Mouse (Mus musculus): ENCODE results near the gene Recql. TPM values are rescaled to one million over a fixed set of nuclear protein-coding genes. Genes with fewer than 3 reads are reported as not detected.
A peak's percentile ranks its signal among the peaks of the same experiment; 100 is the strongest.

Recql gene
- polyA plus RNA-seq, 1 experiment from 2014 or later, result 25.5 TPM

DNA sequence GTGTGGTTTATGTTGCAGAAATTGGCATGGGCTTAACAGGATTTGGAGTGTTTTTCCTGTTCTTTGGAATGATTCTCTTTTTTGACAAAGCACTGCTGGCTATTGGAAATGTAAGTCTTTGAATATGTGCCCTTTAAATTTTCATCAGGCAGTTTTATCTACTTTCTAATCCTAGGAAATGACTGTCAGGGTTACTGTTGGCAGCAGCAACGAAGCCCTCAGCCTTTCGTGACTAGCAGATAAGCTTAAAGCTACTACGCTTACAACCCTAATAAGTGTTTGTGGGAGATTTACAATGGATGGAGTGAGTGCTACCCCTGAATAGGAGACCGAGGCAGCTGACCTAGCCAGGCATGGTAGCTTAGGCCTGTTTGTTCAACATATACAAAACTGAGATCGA is 5.4 kb upstream of the Recql start:
- no peak for ATAC-seq (ENCODE audit: low read depth)
- Histone ChIP-seq H3K9me3 (ENCODE audit: control insufficient read depth, low read length) (no peaks in the 10 kb centered on the region), H3K36me3 (ENCODE audit: control insufficient read depth, insufficient read depth, low read length) (peaks cover 20% of the 10 kb centered on the region), H3K4me2 (ENCODE audit: low read depth, low read length) (no peak overlapping the region), H3K4me1 (replicated peaks; ENCODE audit: control insufficient read depth, insufficient read depth, low read length) (peaks cover 9% of the 10 kb centered on the region), H3K9ac (ENCODE audit: low read length) (no peak overlapping the region), H3K4me3 (ENCODE audit: low read length) (no peak overlapping the region), H3K27ac (ENCODE audit: low read length) (no peak overlapping the region), H3K27me3 (ENCODE audit: control insufficient read depth, insufficient read depth, low read depth, low read length) (no peaks in the 10 kb centered on the region)
- 77% methylated on average over 5 of the region's 5 CpGs for WGBS

DNA sequence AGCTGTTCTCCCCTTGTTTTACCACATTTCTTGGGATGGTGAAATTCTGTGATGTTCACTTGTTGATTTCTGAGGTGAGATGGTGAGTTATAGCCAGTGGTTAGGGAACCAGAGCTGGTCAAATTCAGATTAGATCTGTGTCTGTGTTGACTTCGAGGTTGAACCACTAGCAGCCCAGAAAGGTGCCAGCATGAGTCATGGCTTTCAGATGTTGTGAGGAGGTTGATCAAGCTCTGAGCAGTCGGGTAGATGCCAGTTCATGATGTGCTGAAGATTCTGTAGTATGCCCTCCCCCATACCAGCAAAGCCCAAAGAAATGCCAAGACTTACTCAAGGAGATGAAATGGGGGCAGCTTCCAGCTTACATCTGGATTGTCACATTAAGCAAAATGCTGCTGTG is 2.2 kb upstream of the Recql start:
- Histone ChIP-seq H3K4me2 (ENCODE audit: low read depth, low read length) (peak overlapping the region; percentile 11; the same call in 1 of the 2 replicates), H3K27me3 (ENCODE audit: control insufficient read depth, insufficient read depth, low read depth, low read length) (no peaks in the 10 kb centered on the region), H3K27ac (ENCODE audit: low read length) (no peak overlapping the region), H3K9me3 (ENCODE audit: control insufficient read depth, low read length) (no peaks in the 10 kb centered on the region), H3K4me3 (ENCODE audit: low read length) (no peak overlapping the region), H3K36me3 (ENCODE audit: control insufficient read depth, insufficient read depth, low read length) (peaks cover 3% of the 10 kb centered on the region; the same call in 1 of the 2 replicates), H3K9ac (ENCODE audit: low read length) (no peak overlapping the region), H3K4me1 (replicated peaks; ENCODE audit: control insufficient read depth, insufficient read depth, low read length) (peaks cover 13% of the 10 kb centered on the region)
- ATAC-seq (ENCODE audit: low read depth), result no peak
- WGBS, result 85% methylated on average over 2 of the region's 2 CpGs

DNA sequence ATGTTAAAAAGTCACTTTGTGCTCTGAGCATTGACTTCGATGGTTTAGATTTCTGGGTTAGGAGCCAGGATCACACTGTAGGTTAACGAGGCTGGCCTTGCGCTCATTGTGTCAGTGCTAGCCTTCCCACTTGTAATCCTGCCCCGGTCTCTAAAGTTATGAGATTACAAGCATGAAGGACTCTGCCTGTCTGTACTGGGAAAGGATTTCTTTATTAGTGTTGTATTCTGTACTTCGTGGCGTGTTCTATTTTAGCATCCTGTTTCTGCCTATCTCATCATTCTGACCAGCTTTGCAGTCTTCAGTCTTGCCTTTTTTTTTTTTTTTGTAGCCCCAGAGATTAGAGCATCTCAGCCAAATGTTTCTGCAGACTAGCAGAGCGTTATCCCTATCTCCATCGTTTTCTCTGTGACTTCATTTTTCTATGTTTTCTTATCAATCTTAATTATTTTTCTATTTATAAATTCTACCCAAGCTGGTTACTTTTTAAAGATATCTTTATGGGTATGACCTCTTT is 926 bp upstream of the Recql start:
- Histone ChIP-seq H3K9ac (ENCODE audit: low read length) (peak overlapping the region; percentile 91), H3K9me3 (ENCODE audit: control insufficient read depth, low read length) (no peaks in the 10 kb centered on the region), H3K27ac (ENCODE audit: low read length) (no peak overlapping the region), H3K4me1 (replicated peaks; ENCODE audit: control insufficient read depth, insufficient read depth, low read length) (peaks cover 13% of the 10 kb centered on the region), H3K4me2 (ENCODE audit: low read depth, low read length) (peak overlapping the region; percentile 71), H3K36me3 (ENCODE audit: control insufficient read depth, insufficient read depth, low read length) (no peaks in the 10 kb centered on the region), H3K27me3 (ENCODE audit: control insufficient read depth, insufficient read depth, low read depth, low read length) (no peaks in the 10 kb centered on the region), H3K4me3 (ENCODE audit: low read length) (peak overlapping the region; percentile 86)
- no peak for ATAC-seq (ENCODE audit: low read depth)
- whole genome bisulfite sequencing, result 13% methylated on average over 8 of the region's 8 CpGs

DNA sequence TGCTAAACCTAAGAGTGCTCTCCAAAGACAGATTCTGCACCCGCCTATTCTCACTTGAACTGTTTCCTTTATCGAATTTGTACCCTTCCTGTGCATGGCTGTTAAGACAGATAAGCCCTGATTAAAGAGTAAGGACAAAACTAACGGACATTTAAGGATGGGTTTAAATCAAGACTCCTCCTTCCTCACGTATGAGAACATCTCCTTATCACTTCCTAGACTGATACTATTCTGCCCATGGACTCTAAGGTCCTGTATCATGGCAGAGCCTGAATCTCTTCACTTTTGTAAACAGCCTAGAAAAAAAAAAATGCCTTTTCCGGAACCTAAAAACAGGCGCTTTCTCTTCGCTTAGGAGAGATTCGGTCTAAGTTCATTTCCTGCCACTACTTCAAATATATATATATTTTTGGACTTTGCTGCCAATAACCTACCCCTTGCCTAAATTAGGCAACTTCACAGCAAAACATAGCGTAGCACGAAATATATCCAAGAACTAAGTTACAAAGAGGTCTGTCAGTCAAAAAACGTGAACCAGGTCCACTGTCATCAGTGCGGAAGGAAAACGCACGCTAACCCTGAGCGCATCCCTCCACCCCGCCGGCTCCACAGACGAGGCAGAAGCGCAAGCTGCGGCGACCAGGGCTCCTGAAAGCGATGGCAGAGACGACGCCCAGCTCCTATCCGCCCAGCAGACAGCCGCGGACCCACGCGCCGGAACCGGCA is 439 bp downstream of the Recql start:
- no peaks in the 10 kb centered on the region for H3K9me3 ChIP-seq (ENCODE audit: control insufficient read depth, low read length)
- no peaks in the 10 kb centered on the region for H3K27me3 ChIP-seq (ENCODE audit: control insufficient read depth, insufficient read depth, low read depth, low read length)
- no peak for ATAC-seq (ENCODE audit: low read depth)
- peaks cover 13% of the 10 kb centered on the region for H3K4me1 ChIP-seq (replicated peaks; ENCODE audit: control insufficient read depth, insufficient read depth, low read length)
- H3K36me3 ChIP-seq (ENCODE audit: control insufficient read depth, insufficient read depth, low read length), result no peaks in the 10 kb centered on the region
- H3K27ac ChIP-seq (ENCODE audit: low read length), result no peak overlapping the region
- H3K4me2 ChIP-seq (ENCODE audit: low read depth, low read length), result peak overlapping the region; percentile 85
- WGBS, result 3% methylated on average over 31 of the region's 31 CpGs
- H3K9ac ChIP-seq (ENCODE audit: low read length), result peak overlapping the region; percentile 69
- peak overlapping the region; percentile 86 for H3K4me3 ChIP-seq (ENCODE audit: low read length)

DNA sequence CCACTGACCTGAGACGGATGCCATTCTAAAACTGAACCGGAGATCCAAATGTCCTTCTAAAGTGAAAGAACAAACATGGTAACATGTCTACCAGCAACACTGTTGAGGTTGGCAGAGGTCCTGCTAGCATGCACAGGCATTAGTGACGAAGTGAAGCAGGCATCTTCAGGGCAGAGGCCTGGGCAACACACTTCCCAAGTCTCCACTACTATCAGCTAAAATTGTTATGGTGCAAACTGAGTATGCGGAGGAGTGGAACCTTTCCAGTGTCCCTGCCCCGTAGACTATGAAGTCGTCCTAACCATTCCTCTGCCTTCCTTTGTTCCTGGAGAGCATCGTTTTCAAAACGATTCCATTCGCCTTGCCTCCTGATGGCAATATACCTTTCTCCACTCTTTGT is 2.4 kb downstream of the Recql start:
- ATAC-seq (ENCODE audit: low read depth), result no peak
- Histone ChIP-seq H3K36me3 (ENCODE audit: control insufficient read depth, insufficient read depth, low read length) (no peaks in the 10 kb centered on the region), H3K9ac (ENCODE audit: low read length) (no peak overlapping the region), H3K4me3 (ENCODE audit: low read length) (no peak overlapping the region), H3K9me3 (ENCODE audit: control insufficient read depth, low read length) (no peaks in the 10 kb centered on the region), H3K4me2 (ENCODE audit: low read depth, low read length) (no peak overlapping the region), H3K27ac (ENCODE audit: low read length) (no peak overlapping the region), H3K27me3 (ENCODE audit: control insufficient read depth, insufficient read depth, low read depth, low read length) (no peaks in the 10 kb centered on the region), H3K4me1 (replicated peaks; ENCODE audit: control insufficient read depth, insufficient read depth, low read length) (peaks cover 13% of the 10 kb centered on the region)
- 86% methylated on average over 9 of the region's 9 CpGs for WGBS

DNA sequence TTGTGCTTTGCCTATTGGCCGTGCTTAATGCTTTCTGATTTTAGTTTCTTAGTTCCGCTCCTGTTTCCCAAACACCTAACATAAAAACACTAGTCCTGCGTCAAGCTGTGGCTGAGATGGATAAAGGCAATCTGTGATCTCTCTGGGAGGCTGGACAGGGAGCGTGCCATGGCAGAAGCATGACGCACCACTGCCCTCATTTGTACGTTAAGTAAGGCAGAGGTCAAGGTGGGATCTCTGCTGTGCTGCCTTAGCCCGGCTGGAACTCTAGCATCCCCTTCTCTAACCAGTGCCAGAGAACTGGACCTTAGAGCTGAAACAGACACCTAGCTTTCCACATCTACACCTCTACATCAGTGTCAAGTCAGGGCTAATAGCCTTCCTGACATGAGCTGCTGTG is 5.3 kb downstream of the Recql start:
- no peak for ATAC-seq (ENCODE audit: low read depth)
- peaks cover 3% of the 10 kb centered on the region; the same call in 1 of the 2 replicates for H3K36me3 ChIP-seq (ENCODE audit: control insufficient read depth, insufficient read depth, low read length)
- no peak overlapping the region for H3K27ac ChIP-seq (ENCODE audit: low read length)
- no peak overlapping the region for H3K9ac ChIP-seq (ENCODE audit: low read length)
- H3K4me2 ChIP-seq (ENCODE audit: low read depth, low read length), result no peak overlapping the region
- 85% methylated on average over 7 of the region's 7 CpGs for WGBS
- peaks cover 4% of the 10 kb centered on the region for H3K4me1 ChIP-seq (replicated peaks; ENCODE audit: control insufficient read depth, insufficient read depth, low read length)
- H3K9me3 ChIP-seq (ENCODE audit: control insufficient read depth, low read length), result no peaks in the 10 kb centered on the region
- H3K27me3 ChIP-seq (ENCODE audit: control insufficient read depth, insufficient read depth, low read depth, low read length), result no peaks in the 10 kb centered on the region
- no peak overlapping the region for H3K4me3 ChIP-seq (ENCODE audit: low read length)

DNA sequence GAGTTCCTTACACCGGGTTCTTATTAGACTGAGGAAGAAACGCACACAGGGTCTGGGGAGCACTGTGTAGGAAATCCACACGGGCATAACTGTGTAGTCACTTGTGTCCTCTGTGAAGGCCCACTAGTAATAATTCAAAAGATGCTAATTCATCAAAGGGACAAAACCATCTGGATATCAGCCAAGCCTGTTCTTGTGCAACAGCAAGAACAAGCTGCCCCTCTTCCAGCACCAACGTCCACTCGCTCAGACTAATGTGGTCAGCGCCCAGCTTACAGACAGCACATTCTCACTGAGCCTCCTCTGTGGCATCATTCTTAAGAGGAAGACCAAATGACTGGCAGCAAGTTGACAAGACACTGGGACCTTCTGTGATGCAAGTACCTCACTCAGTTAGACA is 6.9 kb downstream of the Recql start:
- H3K4me1 ChIP-seq (replicated peaks; ENCODE audit: control insufficient read depth, insufficient read depth, low read length), result no peaks in the 10 kb centered on the region
- no peak for ATAC-seq (ENCODE audit: low read depth)
- 69% methylated on average over 6 of the region's 6 CpGs for WGBS
- H3K9me3 ChIP-seq (ENCODE audit: control insufficient read depth, low read length), result no peaks in the 10 kb centered on the region
- H3K4me2 ChIP-seq (ENCODE audit: low read depth, low read length), result no peak overlapping the region
- no peak overlapping the region for H3K9ac ChIP-seq (ENCODE audit: low read length)
- H3K36me3 ChIP-seq (ENCODE audit: control insufficient read depth, insufficient read depth, low read length), result peaks cover 11% of the 10 kb centered on the region
- H3K27me3 ChIP-seq (ENCODE audit: control insufficient read depth, insufficient read depth, low read depth, low read length), result no peaks in the 10 kb centered on the region
- H3K27ac ChIP-seq (ENCODE audit: low read length), result no peak overlapping the region
- H3K4me3 ChIP-seq (ENCODE audit: low read length), result no peak overlapping the region

DNA sequence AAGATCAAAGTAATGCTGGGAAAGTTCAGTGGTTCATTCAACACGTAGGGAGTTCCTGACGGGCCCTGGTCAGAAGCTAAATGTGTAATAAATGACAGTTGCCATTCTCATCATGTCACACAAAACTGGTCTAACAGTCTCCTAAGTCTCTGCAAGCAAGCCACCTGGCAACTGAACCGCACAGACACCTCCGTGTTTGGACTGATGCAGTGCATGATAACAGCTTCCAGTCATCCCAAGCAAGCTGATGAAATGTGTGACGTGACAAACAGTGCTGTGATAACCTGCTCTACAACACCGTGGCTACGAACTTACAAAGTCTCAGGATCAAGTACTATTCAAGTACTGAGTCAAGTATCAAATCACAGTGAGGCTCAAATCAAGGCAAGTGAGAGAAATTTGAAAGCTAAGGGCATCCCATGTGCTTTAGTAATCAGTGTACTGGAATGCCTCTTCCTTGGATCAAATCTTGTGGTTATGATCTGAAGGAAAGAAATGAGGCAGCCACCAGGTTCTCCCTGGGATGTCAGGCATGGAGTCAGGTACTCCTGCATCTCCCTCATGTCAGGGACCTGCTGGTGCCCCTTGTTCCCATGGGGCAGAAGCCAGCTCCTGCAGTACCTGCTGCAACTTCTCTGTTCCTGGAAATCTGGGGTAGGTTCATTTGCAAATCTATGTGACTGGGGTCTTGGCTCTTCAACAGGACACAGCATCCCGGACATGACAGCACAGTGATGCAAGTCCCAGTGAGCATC is 8.1 kb downstream of the Recql start:
- Histone ChIP-seq H3K4me3 (ENCODE audit: low read length) (no peak overlapping the region), H3K9me3 (ENCODE audit: control insufficient read depth, low read length) (no peaks in the 10 kb centered on the region), H3K27ac (ENCODE audit: low read length) (no peak overlapping the region), H3K9ac (ENCODE audit: low read length) (no peak overlapping the region), H3K4me2 (ENCODE audit: low read depth, low read length) (no peak overlapping the region), H3K36me3 (ENCODE audit: control insufficient read depth, insufficient read depth, low read length) (peaks cover 17% of the 10 kb centered on the region), H3K27me3 (ENCODE audit: control insufficient read depth, insufficient read depth, low read depth, low read length) (no peaks in the 10 kb centered on the region), H3K4me1 (replicated peaks; ENCODE audit: control insufficient read depth, insufficient read depth, low read length) (no peaks in the 10 kb centered on the region)
- 68% methylated on average over 8 of the region's 8 CpGs for WGBS
- no peak for ATAC-seq (ENCODE audit: low read depth)

DNA sequence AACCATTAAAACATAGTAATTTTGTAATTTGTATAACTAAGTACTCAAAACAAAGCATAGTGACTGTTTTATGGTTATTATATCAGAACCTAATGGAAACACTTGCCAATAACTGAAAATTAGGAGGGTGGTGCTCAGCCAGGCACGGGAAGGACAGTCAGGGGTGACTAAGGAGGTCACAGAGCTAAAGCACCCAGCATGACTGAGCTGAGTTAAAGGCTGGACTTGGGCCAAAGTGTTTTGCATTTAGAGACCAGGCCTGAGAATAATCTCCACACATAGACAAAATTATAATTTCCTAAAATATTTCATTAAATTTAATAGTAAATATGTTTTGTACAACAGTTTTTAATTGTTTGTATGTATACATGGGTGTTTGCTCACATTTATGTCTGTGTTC is 9.8 kb downstream of the Recql start:
- Histone ChIP-seq H3K4me3 (ENCODE audit: low read length) (no peak overlapping the region), H3K4me2 (ENCODE audit: low read depth, low read length) (no peak overlapping the region), H3K9me3 (ENCODE audit: control insufficient read depth, low read length) (no peaks in the 10 kb centered on the region), H3K27ac (ENCODE audit: low read length) (no peak overlapping the region), H3K27me3 (ENCODE audit: control insufficient read depth, insufficient read depth, low read depth, low read length) (no peaks in the 10 kb centered on the region), H3K36me3 (ENCODE audit: control insufficient read depth, insufficient read depth, low read length) (peaks cover 19% of the 10 kb centered on the region), H3K9ac (ENCODE audit: low read length) (no peak overlapping the region), H3K4me1 (replicated peaks; ENCODE audit: control insufficient read depth, insufficient read depth, low read length) (no peaks in the 10 kb centered on the region)
- WGBS, result 58% methylated on average over 1 of the region's 1 CpGs
- no peak for ATAC-seq (ENCODE audit: low read depth)
